Mouse (Mus musculus) spleen, postnatal 4 days (tissue): Measurements from ENCODE around the gene Plekha5.
"Not testable (repeated sequence)": the region's sequence is repeated elsewhere in the genome, so short reads cannot be mapped to it uniquely, and the experiment has no call there.

Experiments
- DNase-seq, 2 experiments: peaks; one replicate each; pipeline ENCODE4 v3.0.0; 2022; ENCODE audit warnings: low spot score in 2 of 2

The Plekha5 gene

DNA sequence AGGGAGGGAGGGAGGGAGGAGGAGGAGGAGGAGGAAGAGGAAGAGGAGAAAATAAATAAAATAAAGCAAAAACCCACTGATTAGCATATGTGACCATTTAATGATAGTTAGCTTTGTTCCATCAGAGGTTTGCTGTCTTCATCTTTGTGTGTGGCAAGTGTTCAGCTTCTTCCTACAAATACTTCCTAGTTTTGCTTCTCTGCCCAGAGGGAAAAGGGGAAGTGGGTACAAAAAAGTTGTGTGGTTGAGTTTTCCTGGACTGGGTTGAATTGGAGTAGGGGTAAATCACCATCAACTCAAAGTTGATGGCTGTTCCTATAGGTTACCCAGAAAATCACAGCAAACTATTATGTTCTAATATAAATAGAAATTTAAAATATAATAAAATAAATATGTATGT is 65.7 kb downstream of the Plekha5 start:
- DNase-seq: no peak

- DNase-seq: no peak
Observed at GRCm38 (mm10) chr6:140490220-140490619, 66.4 kb downstream of the Plekha5 start.

GRCm38 (mm10) chr6:140490921-140491537 is 67.2 kb downstream of the Plekha5 start:
- no peak for DNase-seq

DNA sequence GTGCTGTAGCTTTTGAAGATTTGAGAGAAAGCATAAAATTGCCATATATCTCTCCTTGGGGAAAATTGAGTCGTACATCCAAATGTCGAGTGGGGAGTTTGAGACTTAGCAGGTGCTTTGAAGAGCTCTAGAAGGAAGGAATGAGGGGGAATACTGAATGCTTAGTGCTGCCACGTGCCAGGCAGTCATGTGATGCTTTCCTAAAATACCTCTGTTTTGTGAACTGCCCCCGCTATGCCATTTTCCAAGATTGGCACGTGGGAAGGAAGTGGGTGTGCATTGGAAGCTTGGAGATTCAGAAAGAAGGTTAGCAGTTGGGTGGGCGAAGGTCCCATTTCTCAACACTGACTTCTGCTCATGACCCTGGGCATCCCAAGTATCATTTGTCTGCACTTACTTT is 68.2 kb downstream of the Plekha5 start:
- no peak for DNase-seq

- DNase-seq: no peak
Observed at GRCm38 (mm10) chr6:140498074-140498473, 74.2 kb downstream of the Plekha5 start.

GRCm38 (mm10) chr6:140498958-140499357 is 75.1 kb downstream of the Plekha5 start:
- DNase-seq: no peak

GRCm38 (mm10) chr6:140500829-140501228 is 77.0 kb downstream of the Plekha5 start:
- DNase-seq: not testable (repeated sequence)

DNA sequence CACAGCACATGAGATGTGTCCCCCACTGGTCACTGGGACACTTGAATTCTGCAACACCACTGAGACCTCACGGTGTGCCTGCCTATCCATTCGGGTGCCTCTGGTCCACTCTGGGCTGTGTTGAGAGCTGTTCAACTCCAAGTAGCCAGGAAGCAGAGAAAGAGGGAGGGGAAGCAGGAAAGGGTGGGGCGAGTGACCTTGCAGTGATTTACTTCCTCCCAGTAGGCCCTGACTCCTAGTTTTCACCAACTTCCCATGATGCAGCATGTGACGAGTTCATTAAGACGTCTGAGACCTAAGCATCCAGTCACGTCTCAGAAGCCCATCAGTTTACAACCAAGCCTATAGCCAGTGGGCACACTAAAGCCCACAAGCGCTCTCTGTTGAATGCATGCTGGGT is 78.0 kb downstream of the Plekha5 start:
- no peak for DNase-seq

- DNase-seq: no peak
Observed at GRCm38 (mm10) chr6:140504796-140505195, 80.9 kb downstream of the Plekha5 start.

DNA sequence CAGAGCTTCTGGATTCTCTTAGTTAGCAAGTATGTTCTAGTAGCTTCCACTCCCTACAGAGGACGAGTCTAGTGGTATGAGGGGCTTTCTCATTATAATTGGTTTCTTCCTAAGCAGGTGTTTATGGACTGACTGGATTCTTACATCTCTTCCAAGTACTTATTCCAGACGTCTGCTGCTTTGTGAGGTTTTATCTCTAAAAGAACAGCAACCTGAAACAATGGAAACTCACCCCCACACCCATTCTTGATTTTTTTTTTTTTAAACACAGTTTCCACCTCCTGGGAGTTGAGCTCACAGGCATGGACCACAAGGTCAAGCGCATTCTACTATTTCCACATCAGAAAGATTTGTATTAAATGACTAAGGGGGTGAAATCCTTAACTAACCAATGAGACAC is 83.8 kb downstream of the Plekha5 start:
- DNase-seq: no peak

DNA sequence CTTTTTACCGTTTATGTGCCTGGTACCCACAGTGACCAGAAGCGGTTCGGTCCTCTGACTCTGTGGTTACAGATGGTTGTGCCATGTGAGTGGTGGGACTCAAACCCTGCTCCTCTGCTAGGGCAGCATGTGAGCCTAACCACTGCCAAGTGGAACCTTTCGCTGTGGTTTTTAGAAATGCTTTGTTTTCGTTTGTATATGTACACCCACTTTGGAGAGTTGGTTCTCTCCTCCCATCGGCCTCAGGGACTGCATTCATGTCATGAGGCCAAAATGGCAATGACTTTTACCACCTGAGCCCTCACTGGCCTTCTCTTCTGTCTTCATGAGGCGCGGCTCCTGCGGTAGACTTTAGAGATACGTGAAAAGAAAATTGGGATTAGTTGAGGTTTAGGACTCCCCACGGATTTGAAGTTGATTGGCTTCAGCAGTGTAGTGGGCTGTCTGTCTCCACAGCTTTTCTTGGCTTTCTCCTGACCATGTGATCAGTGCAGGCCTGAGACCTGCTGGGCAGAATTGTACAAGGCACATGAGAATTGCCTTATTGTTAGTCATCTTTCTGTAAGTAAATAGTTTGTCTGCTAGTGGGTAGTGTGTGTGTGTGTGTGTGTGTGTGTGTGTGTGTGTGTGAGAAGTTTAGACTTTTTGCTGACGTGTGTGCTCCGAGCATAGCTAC is 84.8 kb downstream of the Plekha5 start:
- DNase-seq: no peak

- DNase-seq: no peak
Observed at GRCm38 (mm10) chr6:140509151-140509530, 85.3 kb downstream of the Plekha5 start.

DNA sequence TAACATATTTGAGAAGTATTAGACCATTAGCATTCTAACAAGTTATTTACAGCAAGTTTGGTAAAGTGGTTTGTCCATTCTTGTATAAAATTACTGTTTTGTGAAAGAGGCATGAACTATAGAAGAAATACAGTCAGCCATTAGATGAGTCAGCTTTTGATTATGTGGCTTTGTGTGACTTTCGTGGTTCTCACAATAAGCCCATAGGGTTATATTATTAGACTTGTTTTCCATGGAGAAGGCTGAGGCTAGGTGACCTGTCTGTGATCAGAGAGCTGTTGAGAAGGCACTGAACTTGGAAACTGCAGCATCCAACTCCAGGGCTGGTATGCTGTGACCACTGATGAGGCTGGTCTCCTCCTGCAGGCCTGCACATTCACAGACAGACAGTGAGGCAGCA is 88.2 kb downstream of the Plekha5 start:
- DNase-seq: no peak

GRCm38 (mm10) chr6:140512427-140512826 is 88.6 kb downstream of the Plekha5 start:
- no peak for DNase-seq

GRCm38 (mm10) chr6:140514205-140515110 is 90.6 kb downstream of the Plekha5 start:
- DNase-seq: no peak

GRCm38 (mm10) chr6:140515550-140515949 is 91.7 kb downstream of the Plekha5 start:
- DNase-seq: no peak

- no peak for DNase-seq
Observed at GRCm38 (mm10) chr6:140516202-140516601, 92.3 kb downstream of the Plekha5 start.

DNA sequence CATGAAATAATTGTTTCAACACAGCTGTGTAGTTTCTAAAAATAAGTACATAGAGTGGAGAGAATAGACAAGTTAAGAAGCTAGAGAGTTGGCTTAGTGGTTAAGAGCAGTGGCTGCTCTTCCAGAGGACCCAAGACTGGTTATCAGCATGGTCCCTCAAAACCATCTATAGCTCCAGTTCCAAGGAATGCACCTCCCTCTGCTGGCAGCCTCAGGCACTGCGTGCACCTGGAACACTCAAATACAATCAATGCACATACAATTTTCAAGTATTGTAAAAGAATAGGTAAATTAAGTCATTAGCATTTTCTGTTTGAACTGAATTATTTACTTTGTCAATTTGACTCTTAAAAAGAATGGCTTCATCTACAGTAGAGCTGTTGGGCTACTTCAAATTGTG is 93.3 kb downstream of the Plekha5 start:
- DNase-seq: peak; percentile 21 to 71

GRCm38 (mm10) chr6:140519019-140519418 is 95.2 kb downstream of the Plekha5 start:
- DNase-seq: no peak

GRCm38 (mm10) chr6:140519488-140520159 is 95.8 kb downstream of the Plekha5 start:
- DNase-seq: no peak

DNA sequence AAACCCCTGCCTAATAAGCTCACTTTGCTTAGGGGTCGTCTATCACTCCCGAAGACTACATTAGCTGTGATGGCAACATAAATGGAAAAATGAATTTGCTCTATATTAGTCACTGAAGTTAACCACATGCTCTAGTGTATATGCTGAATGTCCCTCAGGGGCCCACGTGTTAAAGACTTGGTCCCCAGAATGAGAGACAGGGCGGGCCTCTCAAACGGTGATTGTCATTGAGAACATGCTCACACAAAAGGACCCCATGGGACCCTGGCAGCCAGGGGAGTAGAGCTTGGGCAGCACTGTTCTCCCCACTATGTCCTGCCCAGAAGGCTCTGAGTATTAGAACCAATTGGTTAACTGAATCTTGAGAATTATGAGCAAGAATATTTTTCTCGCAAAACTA is 97.1 kb downstream of the Plekha5 start:
- no peak for DNase-seq

DNA sequence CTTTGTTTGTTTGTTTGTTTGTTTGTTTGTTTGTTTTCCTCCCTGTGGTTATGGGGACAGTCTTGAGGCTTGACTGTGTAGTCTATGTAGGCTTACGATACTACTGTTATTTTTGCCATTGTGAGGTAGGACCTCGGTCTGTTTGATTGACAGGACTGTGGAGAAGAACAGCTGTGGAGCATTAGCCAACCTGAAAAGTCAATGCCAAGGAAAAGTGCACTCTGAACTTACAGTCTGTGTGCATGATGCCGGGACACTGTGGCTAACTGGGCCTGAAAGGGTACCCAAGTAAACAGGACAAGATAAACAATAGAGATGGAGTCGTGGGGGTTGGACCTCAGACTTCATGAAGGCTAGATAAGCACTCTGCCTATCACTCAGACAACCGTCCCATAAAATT is 98.0 kb downstream of the Plekha5 start:
- no peak for DNase-seq
